Mouse (Mus musculus) c-Kit-positive CD71-positive TER-119-positive erythroid progenitor cells, embryonic 14.5 days (primary cell): ENCODE data around the gene Pomt2.
"Not testable (repeated sequence)": the region's sequence is repeated elsewhere in the genome, so short reads cannot be mapped to it uniquely, and the experiment has no call there.

Experiments
- DNase-seq: peaks from one replicate; pipeline ENCODE4 v3.0.0-alpha.2; 2013; ENCODE audit warnings: low spot score

The Pomt2 gene

DNA sequence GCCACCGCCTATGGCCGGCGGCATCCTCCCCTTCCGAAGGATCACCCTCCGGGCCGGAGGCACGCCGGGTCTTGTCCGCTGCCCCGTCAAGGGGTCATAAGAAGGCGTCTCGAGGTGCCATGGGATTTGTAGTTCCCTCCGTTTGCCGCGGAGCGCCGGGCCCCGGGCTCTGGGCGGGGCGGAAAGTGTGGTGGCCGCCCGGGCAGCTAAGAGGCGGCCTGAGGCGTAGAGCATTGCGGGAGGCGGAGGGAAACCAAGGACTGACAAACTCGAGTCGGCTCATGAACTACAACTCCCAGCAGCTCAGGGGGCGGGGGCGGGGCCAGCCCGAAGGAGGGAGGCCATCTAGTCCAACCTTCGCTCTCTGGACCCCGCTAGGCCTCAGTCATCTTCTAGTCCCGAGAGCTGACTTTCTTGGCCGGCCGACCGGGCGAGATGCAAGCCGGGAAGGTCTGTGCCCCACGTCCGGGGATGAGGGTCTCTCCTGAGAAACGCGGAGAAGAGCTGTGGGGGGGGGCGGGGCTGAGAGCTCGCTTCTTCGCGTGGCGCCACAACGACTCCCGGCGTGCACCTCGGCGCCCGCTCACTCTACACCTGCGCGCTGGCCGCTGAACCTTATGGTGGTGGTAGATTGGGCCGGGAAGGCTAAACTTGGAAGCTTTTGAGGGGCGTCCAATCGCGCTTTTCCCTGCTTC, at the start of gene Pomt2:
Pomt2 (minus strand) TSS at position 574 of the 695 bp plus-strand sequence.
- DNase-seq: peak; percentile 92

DNA sequence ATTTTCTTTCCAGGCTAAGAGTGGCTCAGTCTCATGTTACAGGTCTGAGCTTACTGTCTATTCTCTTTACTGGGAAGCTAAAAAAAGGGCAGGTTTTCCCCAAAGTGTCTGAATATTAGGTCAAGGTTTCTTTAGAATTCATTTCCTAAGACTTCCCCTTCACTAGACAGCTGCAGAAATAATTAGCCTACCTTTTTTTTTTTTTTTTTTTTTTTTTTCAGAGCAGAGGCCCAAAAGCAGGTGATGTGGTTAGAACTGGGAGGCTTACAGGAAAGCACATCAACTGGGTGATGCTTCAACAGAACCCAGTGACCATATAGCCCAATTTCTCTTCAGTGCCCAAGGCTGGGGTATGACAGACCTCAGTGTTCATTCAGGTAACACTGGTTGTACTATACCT, 48.5 kb upstream of the Pomt2 start:
- DNase-seq: no peak

DNA sequence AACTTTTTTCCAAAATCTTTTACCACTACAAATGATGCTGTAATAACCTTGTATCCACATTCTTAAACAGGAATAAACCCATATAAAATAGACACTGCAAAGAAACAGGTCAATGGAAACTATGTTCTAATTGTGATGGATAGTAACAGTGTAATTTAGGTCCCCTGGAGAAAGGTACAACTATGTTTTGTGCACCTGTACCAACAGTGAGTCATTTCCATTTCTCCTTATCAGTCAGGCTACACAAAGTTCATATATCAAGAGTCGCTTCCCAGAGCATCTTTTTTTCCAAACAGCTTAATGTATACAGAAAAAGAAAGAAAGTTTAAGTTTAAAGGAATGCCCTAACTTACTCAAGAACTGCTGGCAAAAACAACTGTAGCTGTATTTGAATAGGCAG, 47.3 kb upstream of the Pomt2 start:
- DNase-seq: no peak

DNA sequence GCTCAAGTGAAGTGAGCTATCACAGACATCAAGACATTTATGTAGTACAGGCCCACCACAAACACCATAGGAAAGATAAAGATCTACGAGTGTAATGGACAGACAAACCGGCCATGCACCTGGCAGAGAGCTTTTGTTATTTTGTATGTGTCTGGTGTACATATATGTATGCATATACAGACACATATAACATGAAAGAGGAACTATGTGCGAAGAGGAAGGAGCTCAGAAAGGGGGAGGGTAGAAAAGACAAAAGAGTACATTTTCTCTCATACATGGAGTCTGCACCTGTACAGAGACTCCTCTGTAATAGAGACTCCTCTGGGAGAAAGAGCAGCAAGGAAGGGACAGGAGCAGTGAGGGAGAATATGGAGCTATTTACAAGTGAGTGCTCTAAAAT, 45.2 kb upstream of the Pomt2 start:
- DNase-seq: no peak

DNA sequence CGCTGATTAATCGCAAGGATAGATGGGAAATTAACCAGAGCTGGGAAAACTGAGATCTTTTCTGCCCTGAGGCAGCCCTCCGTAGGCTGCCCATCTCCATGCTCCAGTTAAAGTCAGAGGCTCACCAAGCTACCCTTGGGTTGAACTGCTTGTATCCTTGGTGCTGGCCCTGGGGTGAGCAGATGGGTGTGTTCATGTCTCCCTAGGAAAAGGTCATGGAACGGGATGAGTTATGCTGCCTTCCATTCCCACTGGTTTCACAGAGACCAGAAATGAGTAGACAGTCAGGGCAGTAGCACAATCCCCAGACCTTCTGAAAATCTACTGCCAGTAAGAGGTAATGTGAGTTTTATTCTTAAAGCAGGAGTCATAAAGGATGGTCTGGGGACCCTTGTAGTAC, 29.9 kb upstream of the Pomt2 start:
- no peak for DNase-seq

DNA sequence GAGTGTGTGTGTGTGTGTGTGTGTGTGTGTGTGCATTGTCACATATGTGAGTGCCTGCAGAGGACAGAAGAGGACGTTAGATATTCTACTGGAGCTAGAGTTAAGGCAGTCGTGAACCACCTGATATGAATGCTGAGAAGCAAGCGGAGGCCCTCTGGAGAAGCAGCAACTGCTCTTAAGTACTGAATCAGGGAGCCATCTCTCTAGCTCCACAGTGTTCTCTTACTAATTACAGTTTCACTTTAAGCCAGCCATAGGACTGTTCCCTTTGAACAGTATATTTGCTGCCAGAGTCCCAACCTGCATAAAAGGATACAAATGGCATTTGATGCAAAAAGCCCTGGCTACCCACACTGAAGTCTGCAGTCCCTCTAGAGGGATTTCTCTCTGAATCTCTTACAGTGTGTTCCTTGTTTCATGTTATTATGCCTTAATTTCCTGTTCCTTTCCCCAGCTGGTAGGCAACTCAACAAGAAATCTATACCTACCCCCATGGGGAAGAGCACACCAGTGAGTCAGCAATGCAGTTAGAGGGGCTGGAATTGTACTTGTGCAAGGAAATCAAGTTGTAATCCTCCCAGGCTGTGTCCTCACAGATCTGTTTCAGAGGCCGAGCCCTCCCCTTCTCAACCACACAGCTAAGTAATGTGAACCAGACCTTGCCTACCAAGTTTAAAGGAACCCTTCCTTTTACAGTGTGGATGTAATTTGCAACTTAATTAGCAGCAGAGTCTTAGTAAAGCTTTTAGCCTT, 27.6 kb upstream of the Pomt2 start:
- no peak for DNase-seq

DNA sequence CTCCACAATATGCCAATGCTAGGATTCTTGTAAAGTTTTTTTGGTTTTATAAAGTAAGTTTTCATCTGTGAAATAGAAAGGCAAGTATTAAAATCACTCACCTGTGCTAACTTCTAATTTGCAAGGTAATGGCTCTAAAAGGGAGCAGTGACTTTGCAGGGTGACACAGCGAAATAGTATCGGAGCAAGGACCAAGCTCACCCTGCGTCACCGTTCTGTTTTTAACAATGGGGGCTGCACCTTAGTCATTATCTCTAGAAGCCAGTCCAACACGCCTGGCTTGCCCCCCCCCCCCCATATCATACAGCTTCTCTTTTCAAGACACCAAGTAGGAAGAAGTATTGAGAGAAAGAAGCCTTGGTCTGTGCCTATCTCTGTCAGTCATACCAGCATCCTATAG, 13.0 kb upstream of the Pomt2 start:
- peak; percentile 21 for DNase-seq

DNA sequence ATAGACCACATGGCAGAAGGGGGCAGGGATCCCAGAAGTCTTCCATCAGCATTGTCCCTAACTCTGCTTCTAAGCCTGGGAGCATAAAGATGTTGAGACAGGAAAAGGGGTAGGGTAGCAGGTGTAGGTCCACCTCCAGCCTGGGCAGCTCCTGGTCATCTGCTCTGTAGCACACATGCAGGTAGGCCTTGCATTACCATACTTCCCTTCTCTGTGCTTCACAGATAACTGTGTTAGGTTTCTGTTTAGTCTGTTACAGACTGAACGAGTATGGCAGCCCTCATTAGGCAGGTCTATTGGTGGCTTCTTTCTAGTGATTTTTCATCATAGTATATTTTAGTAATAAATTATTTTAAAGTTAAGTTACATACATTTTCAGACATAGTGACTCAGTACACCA, 12.5 kb upstream of the Pomt2 start:
- no peak for DNase-seq

DNA sequence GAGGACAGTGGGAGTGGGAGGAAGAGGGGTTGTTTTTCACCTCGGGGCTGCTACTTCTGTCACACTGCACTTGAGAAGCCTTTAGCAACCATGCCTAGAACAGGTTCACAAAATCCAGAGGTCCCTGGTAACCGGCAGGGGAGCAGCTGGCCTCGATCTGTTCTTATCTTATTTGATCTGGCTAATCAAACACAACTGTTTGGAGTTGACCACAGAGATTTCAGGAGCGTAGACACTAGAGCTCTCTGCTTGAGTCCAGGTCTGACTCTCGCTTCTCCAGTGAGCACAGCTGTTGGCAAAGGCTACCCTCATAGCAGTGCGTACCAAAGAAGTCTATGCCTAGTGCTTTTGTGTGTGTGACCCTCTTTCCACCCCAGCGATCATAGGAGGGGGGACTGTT, 10.3 kb upstream of the Pomt2 start:
- DNase-seq: no peak

DNA sequence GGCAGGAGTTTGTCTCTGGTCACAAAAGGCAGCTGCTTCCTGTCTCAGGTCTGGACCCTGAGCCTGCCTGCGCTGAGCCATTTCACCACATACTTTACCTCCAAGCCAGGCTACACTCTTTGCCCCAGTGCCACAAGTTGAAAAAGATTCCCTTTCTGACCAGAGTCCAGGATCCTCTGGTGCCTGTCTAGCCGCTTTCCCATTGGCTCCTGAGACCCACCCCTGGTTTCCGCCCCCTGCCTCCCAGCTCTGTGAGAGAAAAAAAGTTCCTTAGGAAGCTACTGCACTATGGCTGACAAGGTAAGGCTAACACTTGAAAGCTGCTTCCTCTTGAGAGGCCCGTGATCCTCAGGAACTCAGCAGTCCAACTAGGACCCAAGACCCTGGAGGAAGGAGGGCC, 9.6 kb upstream of the Pomt2 start:
- no peak for DNase-seq

DNA sequence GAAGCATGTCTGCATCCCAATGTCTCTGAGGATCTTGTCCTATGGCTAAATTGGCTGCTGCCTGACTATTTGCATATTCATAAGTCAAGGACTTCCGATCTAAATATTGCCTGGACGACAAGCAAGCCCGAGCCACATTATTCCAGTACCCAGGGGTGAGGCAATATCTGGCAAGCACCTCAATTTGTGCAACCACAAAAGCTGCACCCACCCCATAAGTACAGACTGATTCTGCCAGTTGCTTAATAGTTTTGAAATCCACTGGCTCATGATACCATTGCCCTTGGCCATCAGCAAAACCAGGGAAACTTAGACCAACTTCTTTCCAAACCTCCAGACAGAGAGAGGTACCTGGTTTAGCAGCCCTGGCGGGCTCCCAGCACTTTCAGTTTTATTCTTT, 6.7 kb upstream of the Pomt2 start:
- DNase-seq: not testable (repeated sequence)

DNA sequence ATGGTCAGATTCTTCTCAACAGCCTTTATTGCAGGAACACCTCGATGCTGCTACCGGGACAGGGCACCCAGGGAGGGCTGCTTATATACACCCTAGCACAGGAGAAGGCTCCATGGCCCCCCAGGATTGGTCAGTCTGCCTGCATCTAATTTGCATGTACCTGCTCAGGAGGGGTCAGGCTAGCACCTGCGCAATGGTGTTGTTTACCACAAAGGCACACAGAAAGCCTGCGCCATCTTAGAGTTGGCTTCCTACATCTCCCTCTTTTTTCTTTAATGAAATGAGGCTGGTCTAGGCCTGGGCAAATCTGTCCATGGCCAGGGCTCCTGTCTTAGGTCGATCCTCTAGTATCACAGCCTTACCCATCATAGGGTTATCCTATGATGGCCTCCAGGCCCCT, 1.7 kb upstream of the Pomt2 start:
- no peak for DNase-seq

DNA sequence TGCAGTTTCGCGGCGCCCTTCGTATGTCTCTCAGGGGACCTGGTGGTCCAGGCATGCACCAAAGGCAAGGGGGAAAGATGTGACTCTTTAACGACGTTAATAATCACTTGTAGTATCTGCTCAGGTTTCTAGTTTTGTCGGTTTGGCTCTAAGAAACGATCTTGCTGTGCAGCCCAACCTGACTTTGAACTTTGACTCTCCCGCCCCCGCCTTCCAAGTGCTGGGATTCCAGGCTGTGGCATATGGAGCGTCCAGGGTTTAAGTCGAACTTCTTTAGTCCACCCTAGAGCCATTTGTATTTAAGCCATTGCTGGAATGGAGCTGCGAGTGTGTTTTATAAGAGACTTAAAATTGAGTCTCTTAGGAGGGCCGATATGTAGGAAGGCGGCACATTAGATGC, 368 bp upstream of the Pomt2 start:
- DNase-seq: no peak

DNA sequence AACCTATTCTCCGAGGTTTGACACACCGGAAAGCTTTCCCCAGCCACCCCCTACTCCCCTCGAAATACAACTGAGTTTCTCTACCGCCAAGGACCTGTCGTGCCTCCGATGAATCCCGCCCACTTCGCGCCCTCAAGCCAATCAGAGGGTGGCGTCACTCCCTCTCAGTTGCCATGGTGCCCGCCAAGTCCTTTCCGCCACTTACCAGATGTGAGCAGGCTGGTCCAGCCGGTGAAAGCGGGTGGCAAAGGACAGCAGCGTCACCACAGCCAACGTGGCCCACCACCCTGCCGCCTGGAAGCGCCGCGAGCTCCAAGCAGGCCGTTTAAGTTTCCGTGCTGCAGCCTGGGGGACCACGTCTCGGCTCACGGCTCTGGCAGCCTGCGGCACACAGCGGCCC, 802 bp downstream of the Pomt2 start, which contains the start of gene Gstz1:
Gstz1 (plus strand) TSS at position 200 of the 400 bp plus-strand sequence.
- DNase-seq: peak; percentile 86

DNA sequence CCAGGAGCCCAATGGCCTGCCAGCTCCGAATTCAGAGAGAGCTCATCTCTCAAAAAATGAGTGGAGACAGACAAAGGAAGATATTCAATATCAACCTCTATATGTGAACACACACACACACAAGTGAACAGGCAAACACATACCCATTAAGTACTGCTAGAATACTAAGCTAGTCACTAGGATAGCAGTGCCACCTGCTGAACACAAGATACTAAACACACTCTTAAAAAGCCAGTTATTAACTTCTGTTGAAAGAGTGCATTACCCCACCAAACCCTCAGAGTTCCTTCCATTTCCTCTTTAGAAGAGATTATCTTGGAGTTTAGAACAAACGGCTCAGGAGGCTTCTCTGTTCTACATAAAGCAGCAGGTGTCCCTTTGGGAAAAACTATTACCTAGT, 5.6 kb downstream of the Pomt2 start:
- no peak for DNase-seq

DNA sequence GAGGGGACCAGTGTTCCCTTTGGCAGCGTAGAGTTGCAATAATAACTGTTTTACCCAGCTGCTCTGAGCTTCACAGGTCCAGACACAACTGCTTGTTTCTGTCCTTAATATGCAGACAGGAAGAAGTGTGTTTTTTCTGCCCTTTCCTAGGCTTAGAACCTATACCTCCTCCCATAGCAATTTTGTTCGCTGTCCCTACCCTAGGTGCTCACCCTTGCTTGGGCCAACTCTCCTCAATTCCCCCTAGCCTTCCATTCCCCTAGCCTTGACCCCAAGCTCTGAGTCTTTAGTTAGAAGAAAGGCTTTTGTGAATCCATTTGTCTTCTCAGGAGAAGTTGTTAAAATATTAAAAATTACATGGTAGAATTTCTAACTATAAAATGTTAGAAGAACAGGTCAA, 9.0 kb downstream of the Pomt2 start:
- DNase-seq: no peak

DNA sequence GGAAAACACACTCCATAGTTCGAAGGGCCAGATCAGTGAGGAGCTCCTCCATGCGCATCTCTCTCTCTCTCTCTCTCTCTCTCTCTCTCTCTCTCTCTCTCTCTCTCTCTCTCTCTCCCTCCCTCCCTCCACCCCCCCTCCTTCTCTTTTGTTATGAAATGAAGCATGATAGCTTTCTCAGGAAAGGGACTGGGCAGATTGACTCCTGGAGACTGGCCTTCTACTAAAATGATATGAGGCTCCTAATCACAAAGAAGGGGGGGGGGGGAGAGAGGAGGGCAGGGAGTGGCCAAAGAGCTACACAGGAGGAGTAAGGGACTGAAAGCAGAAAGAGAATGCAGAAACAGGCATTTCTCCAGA, 9.4 kb downstream of the Pomt2 start:
- no peak for DNase-seq

DNA sequence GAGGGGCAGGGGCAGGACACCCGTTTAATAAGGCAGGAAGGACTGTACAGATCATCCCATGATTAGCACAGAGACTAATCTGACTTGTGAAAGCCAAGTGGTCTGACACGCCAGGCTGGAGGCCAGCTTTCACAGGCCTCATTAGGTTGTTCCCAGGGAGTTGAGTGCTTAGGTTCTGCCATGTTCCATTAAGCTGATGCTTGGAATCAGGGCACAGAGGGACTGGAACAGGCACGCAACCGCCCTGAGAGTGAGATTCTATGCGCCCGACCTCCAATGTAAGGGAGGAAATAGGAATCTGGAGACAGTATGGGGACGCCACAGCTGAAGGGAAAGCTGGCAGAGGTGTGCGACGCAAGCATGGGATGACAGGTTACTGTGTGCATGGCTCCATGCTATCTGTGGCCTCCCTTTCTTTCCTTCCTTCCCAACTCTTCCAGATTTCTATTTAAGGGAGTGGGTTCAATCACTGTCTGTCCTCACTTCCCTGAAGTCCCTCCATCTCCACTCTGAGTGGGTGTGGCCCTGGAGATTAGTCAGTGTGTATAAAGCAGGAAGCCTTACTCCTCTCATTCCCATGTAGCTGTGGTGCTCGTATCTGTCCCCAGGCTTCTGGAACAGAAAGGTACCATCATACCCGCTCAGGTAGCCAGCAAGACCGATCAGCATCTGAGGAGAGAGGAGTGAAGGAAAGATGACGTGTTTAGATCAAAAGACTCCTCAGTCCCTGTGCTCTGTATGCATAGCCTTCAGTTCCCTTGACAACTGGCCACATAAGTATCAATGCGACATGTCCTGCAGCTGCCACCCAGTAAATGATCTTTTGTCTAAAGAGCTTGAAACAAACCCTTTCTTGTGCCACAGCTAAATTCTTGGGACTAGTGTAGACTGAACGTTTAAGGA, 10.1 kb downstream of the Pomt2 start:
- DNase-seq: no peak

DNA sequence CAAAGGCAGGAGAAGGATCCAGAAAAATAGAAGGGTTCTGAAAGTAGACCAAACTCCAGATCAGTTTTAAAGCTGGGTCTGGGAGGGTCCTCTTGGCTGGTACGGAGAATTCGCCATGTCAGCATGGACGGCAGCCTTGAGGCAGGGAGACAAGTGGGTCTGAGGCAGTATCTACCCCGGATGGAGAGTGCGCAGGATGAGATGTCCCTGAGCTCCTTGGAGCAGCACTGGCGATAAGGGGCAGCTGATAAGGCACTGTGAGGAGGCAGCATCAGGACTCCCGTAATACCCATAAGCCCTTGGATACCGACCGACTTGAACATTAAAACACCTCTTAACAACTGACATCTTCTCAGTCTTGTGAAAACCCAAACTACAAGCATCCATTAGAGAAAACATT, 15.0 kb downstream of the Pomt2 start:
- no peak for DNase-seq

DNA sequence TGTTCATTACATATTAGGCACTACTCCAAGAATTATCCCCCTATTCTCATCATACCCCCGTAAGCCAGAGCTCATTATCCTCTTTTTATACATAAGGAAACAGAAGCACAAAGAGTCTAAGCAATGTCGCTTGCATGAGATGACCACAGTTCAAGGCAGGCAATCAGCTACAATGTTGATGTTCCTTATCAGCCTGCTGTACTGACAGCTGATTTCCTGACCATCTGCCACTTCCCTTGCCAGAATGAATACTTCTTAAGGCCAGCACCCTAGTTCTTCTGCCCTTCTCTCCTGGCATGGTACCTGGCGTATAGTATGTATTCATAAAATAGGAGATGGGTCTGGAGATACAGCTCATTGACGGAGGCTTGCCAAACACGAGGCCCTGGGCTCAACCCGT, 15.6 kb downstream of the Pomt2 start:
- no peak for DNase-seq

DNA sequence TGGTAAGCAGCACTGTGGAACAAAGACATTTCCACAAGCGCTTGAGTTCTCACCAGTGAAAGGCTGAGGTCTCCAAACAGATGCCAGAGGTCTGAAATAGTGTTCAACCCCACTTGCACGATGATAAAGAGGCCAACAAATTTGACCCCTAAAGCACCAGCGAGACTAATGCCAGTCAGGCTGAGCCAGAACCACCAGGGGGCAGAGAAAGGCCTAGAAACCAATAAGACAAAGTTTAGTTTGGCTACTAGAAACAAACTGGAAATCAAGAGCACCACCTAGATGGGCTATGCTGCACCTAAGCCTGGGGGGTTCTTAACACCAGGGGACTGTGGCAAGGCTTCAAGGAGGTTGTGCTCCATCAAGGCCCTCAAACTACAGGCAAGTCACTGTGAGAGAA, 16.1 kb downstream of the Pomt2 start:
- DNase-seq: no peak

DNA sequence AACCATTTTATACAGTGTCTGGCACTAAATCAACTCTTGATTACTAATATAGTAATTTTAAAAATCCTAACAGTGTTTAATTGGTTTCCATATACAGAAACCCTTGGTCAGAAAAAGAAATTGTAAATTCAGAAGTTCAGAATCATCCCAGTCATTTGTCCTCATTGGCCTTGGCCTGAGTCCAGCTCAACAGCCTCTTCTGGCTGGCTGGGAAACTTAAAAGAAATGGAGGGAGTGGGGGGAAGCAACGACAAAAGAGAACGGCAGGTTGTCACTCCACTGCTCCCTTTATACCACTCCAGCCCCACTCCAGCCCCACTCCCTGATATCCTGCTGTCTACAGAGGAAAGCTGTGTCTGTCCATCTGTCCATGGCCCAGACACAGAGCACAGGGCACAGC, 16.6 kb downstream of the Pomt2 start:
- no peak for DNase-seq

DNA sequence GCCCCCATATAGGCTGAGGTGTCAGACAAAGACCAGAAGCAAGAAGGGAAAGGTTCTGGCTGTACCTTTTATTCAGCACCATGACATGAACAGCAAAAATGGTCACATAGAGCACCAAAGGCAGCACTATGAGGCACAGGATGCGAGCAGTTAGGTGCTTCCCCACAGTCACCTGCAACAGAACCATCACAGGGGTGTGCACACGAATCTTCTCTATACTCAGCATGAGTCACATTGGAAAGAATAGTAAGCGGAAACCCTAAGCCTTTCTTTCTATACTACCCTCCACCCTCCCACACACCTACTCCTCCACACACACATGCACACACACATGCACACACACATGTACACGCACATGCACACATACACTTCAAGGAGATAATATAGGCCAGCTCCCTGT, 17.5 kb downstream of the Pomt2 start:
- no peak for DNase-seq
